Mouse (Mus musculus): ENCODE measurements around the gene Elk4. TPM values are rescaled to one million over a fixed set of nuclear protein-coding genes. Genes with fewer than 3 reads are reported as not detected.

Elk4 gene
- polyA plus RNA-seq, 1 experiment from 2014 or later: 10.7 TPM

DNA sequence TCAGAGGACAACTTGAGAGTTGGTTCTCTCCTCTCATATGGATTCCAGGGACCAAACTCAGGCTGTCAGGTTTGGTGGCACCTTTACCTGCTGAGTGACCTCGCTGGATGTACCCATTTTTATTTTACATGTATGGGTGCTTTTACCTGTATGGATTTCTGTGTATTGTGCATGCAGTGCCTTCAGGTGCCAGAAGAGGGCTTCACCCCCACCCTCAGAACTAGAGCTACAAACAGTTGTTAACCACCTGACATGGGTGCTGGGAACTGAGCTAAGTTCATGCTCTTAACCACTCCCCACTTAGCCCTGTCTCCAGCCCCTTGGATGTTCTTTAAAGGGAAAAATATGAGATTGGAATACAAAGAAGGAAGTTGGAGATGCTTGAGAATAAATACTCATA, 7.4 kb downstream of the Elk4 start:
- ATAC-seq (no peak), DNase-seq (no peak)
- WGBS (ENCODE audit: insufficient replicate concordance): 100% methylated on average over 1 of the region's 1 CpGs
- Histone ChIP-seq H3K4me3 (ENCODE audit: low read depth, low read length) (no peak overlapping the region), H3K4me2 (ENCODE audit: low read depth, low read length) (no peak overlapping the region), H3K27me3 (ENCODE audit: insufficient read depth, low read length) (no peaks in the 10 kb centered on the region), H3K9ac (replicated peaks) (no peak overlapping the region), H3K4me1 (ENCODE audit: insufficient read depth) (peaks cover 22% of the 10 kb centered on the region), H3K36me3 (replicated peaks; ENCODE audit: insufficient read depth, low read length) (peaks cover 46% of the 10 kb centered on the region), H3K27ac (ENCODE audit: low read depth) (no peak overlapping the region), H3K9me3 (ENCODE audit: low read length) (no peaks in the 10 kb centered on the region)
- TF ChIP-seq CTCF (IDR thresholded peaks at IDR 0.05; ENCODE audit: low read depth): peak; percentile 55
- no peak for TF ChIP-seq EP300 (IDR thresholded peaks at IDR 0.05; ENCODE audit: low read depth)

DNA sequence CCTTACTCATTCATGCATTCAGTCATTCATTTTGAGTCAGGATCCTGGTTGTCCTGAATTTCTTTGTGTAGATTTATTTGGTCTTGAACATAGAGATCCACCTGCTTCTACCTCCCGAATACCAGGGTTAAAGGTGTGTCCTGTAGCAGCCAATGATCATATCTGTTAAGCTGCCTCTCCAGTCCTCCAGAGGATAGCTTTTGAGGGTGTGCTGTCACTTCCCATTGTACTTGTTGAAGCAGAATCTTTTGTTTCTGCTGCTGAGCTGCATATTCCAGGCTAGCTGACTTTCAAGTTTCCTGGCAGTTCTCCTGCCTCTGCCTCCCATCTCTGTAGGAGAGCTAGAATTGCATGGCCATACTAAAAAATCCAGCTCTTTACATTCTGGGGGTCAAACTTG, 9.3 kb downstream of the Elk4 start:
- H3K4me1 ChIP-seq (ENCODE audit: insufficient read depth): peaks cover 7% of the 10 kb centered on the region
- no peak overlapping the region for H3K27ac ChIP-seq (ENCODE audit: low read depth)
- no peak overlapping the region for H3K4me2 ChIP-seq (ENCODE audit: low read depth, low read length)
- no peak overlapping the region for H3K4me3 ChIP-seq (ENCODE audit: low read depth, low read length)
- H3K27me3 ChIP-seq (ENCODE audit: insufficient read depth, low read length): no peaks in the 10 kb centered on the region
- DNase-seq (no peak), ATAC-seq (no peak)
- TF ChIP-seq CTCF (IDR thresholded peaks at IDR 0.05; ENCODE audit: low read depth) (no peak), EP300 (IDR thresholded peaks at IDR 0.05; ENCODE audit: low read depth) (no peak)
- H3K9ac ChIP-seq (replicated peaks): no peak overlapping the region
- no peaks in the 10 kb centered on the region for H3K9me3 ChIP-seq (ENCODE audit: low read length)
- WGBS (ENCODE audit: insufficient replicate concordance): 74% methylated on average over 1 of the region's 1 CpGs
- peaks cover 57% of the 10 kb centered on the region for H3K36me3 ChIP-seq (replicated peaks; ENCODE audit: insufficient read depth, low read length)

DNA sequence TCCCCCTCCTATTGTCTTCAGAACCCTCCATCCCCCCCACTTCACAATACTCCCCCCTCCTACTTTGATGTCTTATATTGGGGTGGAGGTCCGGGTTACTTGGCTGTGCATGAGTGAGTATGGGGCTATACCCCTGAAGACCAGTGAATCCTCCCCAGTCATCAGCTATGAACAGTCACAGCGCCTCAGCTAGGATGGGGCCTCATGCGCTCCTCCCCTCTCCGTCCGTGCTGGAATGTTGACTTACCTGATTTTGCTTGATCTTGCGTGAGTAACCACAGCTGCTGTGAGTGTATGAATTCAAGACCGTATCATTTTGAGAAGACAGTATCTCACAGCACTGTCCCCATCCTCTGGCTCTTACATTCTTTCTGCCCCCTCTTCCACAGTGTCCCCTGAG, 12.5 kb downstream of the Elk4 start:
- H3K4me3 ChIP-seq (ENCODE audit: low read depth, low read length): no peak overlapping the region
- H3K4me1 ChIP-seq (ENCODE audit: insufficient read depth): no peaks in the 10 kb centered on the region; the same call in 1 of the 2 replicates
- peaks cover 72% of the 10 kb centered on the region for H3K36me3 ChIP-seq (replicated peaks; ENCODE audit: insufficient read depth, low read length)
- H3K27me3 ChIP-seq (ENCODE audit: insufficient read depth, low read length): no peaks in the 10 kb centered on the region
- no peak overlapping the region for H3K27ac ChIP-seq (ENCODE audit: low read depth)
- no peaks in the 10 kb centered on the region for H3K9me3 ChIP-seq (ENCODE audit: low read length)
- no peak for ATAC-seq
- 86% methylated on average over 7 of the region's 7 CpGs for WGBS (ENCODE audit: insufficient replicate concordance)
- no peak overlapping the region for H3K9ac ChIP-seq (replicated peaks)
- no peak overlapping the region for H3K4me2 ChIP-seq (ENCODE audit: low read depth, low read length)
- TF ChIP-seq CTCF (IDR thresholded peaks at IDR 0.05; ENCODE audit: low read depth): no peak
- DNase-seq: no peak

- DNase-seq (no peak), ATAC-seq (no peak)
- WGBS (ENCODE audit: insufficient replicate concordance): 65% methylated on average over 3 of the region's 3 CpGs
- no peak overlapping the region for H3K4me2 ChIP-seq (ENCODE audit: low read depth, low read length)
- H3K9me3 ChIP-seq (ENCODE audit: low read length): no peaks in the 10 kb centered on the region
- H3K27me3 ChIP-seq (ENCODE audit: insufficient read depth, low read length): no peaks in the 10 kb centered on the region
- no peaks in the 10 kb centered on the region; the same call in 1 of the 2 replicates for H3K4me1 ChIP-seq (ENCODE audit: insufficient read depth)
- H3K36me3 ChIP-seq (replicated peaks; ENCODE audit: insufficient read depth, low read length): peaks cover 65% of the 10 kb centered on the region
- no peak overlapping the region for H3K9ac ChIP-seq (replicated peaks)
- no peak overlapping the region for H3K27ac ChIP-seq (ENCODE audit: low read depth)
- H3K4me3 ChIP-seq (ENCODE audit: low read depth, low read length): no peak overlapping the region
- TF ChIP-seq CTCF (IDR thresholded peaks at IDR 0.05; ENCODE audit: low read depth) (no peak), EP300 (IDR thresholded peaks at IDR 0.05; ENCODE audit: low read depth) (no peak)
These were observed 14.7 kb downstream of the Elk4 start for GRCm38 (mm10) chr1:132022107-132022506.

- H3K27ac ChIP-seq (ENCODE audit: low read depth): peak overlapping the region; percentile 85
- H3K27me3 ChIP-seq (ENCODE audit: insufficient read depth, low read length): no peaks in the 10 kb centered on the region
- H3K4me2 ChIP-seq (ENCODE audit: low read depth, low read length): peak overlapping the region; percentile 24
- 80% methylated on average over 11 of the region's 11 CpGs for WGBS (ENCODE audit: insufficient replicate concordance)
- peaks cover 67% of the 10 kb centered on the region for H3K36me3 ChIP-seq (replicated peaks; ENCODE audit: insufficient read depth, low read length)
- H3K4me3 ChIP-seq (ENCODE audit: low read depth, low read length): no peak overlapping the region
- DNase-seq (peak; percentile 37), ATAC-seq (peak; percentile 98)
- H3K9me3 ChIP-seq (ENCODE audit: low read length): no peaks in the 10 kb centered on the region
- H3K4me1 ChIP-seq (ENCODE audit: insufficient read depth): peaks cover 9% of the 10 kb centered on the region
- H3K9ac ChIP-seq (replicated peaks): no peak overlapping the region
- TF ChIP-seq CTCF (IDR thresholded peaks at IDR 0.05; ENCODE audit: low read depth) (no peak), EP300 (IDR thresholded peaks at IDR 0.05; ENCODE audit: low read depth) (peak; percentile 98)
These were observed 19.7 kb downstream of the Elk4 start for GRCm38 (mm10) chr1:132026925-132027646.

- Histone ChIP-seq H3K4me1 (ENCODE audit: insufficient read depth) (peaks cover 9% of the 10 kb centered on the region; the same call in 1 of the 2 replicates), H3K4me3 (ENCODE audit: low read depth, low read length) (no peak overlapping the region), H3K36me3 (replicated peaks; ENCODE audit: insufficient read depth, low read length) (peaks cover 69% of the 10 kb centered on the region), H3K9ac (replicated peaks) (no peak overlapping the region), H3K9me3 (ENCODE audit: low read length) (no peaks in the 10 kb centered on the region), H3K27me3 (ENCODE audit: insufficient read depth, low read length) (no peaks in the 10 kb centered on the region), H3K4me2 (ENCODE audit: low read depth, low read length) (no peak overlapping the region), H3K27ac (ENCODE audit: low read depth) (no peak overlapping the region; the same call in 1 of the 2 replicates)
- TF ChIP-seq CTCF (IDR thresholded peaks at IDR 0.05; ENCODE audit: low read depth) (no peak), EP300 (IDR thresholded peaks at IDR 0.05; ENCODE audit: low read depth) (no peak)
- 89% methylated on average over 5 of the region's 5 CpGs for WGBS (ENCODE audit: insufficient replicate concordance)
- DNase-seq (no peak), ATAC-seq (no peak)
These were observed 20.6 kb downstream of the Elk4 start for GRCm38 (mm10) chr1:132027978-132028377.
